Mouse (Mus musculus) retina, adult 2 months (tissue): ENCODE data around the gene Ptpn18.
A peak's percentile ranks its signal among the peaks of the same experiment; 100 is the strongest.

Experiments
- DNase-seq: peaks from one replicate; pipeline ENCODE4 v3.0.0-alpha.2; 2012; ENCODE audit warnings: low read depth, low spot score

Gene Ptpn18

DNA sequence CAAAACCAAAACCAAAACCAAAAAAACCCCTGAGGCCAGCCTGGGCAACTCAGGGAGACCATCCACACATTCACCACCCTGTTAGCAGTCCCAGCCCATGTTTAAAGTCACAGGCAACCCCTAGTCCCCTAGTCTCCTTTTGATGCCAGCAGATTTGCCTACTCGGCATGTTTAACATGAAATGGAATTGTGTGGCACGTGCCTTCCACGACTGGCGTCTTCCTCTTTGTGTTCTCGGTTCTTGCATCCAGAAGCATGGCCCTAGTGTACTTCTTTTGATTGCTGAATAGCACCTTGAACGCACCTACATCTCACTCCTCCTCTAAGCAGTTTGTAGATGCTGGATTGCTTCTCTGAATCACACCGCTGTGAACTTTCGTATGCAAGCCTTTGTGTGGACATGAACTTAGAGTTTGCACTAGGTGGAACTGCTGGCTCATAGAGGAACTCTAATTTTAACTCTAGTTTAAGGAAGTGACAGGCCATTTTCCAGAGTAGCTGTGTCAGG, 4.8 kb downstream of the Ptpn18 start:
- no peak for DNase-seq

DNA sequence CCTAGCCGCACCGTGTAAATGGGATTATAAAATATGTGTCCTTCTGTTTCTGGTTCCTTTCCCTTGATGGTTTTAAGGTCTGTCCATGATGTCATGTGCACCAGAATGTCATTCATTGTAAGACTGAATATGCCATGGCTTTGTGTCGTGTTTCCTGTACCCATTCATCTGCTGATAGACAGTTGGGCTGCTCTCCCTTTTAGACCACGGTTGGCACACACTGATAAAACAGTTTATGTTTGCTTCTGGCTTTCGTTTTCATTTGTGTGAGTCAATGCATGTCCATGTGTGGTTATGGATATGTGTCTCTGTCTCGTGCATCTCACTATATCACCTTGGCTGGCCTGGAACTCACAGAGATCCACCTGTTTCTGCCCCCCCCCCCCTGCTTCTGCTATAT, 5.9 kb downstream of the Ptpn18 start:
- no peak for DNase-seq

DNA sequence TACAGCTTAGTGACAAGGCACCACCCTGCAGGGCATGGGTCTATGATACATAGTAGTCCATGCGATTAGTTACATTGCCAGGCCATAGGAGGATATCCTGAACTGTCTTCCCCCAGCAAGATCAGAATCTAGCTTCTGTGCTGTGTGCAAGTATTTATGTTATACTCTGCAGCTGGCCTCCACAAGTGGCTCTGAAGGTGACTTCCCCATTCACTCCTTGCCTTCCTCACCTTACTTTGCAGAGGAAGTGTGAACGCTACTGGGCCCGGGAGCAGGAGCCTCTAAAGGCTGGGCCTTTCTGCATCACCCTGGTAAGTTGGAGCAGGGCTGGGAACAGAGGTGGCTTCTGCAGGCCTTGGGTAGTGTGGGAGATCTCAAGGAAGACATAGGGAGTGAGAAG, 8.5 kb downstream of the Ptpn18 start:
- DNase-seq, result no peak

DNA sequence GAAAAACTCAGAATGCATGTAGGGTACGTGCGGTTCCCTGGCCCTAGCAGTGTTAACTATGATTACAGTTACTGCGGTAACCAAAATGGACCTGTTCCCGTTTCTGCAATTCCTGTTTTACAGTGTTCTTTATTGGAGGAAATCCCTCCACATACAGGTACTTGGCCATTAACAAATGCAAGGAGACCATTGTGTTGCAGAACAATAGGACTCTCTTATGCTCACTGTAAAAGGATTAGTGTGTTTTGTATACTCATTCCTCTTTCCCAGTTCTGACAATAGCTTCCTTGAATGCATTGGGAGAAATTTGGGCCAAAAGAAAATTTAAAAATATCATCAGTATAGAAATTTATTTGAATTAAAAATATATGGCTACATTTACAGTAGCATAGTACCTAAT, 8.9 kb downstream of the Ptpn18 start:
- no peak for DNase-seq

DNA sequence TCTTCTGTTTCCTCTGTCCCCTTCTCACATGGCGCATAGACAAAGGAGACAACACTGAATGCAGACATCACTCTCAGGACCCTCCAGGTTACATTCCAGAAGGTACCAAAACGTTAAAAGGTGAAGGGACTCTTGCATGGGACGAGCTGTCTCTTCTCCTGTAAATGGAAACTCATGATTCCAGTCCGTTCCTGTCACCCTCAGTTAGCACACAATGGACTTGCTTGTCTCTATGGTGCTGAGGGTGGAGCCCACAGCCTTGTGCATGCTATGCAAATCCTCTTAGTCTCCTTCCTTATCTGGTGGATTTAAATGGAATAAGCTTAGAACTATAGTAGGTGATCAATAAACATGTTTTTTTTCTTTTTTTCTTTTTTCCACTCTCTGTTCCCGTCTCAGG, 10.2 kb downstream of the Ptpn18 start:
- DNase-seq, result no peak

DNA sequence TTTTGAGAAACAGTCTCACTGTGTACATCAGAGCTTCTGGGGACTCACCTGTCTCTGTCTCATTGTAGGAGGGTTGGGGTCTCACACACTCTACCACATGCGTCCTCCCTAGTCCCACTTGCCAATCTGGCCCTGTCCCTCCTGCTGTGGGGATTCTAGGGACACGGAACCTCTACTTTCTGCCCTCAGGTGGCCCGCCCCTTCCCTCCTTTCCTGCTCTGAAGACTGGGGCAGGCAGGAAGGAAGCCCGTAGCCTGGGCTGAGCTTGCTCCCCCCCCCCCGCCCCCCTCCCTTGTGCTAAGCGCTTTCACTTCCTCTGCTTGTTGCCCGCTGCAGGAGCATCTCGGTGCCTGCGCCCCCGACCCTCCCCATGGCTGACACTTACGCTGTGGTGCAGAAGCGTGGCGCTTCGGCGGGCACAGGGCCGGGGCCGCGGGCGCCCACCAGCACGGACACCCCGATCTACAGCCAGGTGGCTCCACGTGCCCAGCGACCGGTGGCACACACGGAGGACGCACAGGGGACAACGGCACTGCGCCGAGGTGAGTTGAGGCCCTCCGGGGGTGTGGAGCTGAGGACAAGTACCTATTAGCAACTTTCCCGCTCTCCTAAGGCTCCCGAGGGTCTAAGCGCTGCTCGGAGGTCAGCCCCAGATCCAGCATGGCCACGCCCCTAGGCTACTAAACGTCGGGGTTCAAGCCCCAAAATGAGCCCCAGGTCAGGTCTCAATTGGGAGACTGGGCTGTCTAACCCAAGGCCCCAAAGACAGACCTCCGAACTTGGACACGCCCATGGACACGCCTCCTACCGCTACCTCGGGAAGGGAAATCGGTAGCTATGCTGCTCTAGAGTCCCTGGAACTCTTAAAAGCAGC, 13.1 kb downstream of the Ptpn18 start:
- DNase-seq, result no peak

DNA sequence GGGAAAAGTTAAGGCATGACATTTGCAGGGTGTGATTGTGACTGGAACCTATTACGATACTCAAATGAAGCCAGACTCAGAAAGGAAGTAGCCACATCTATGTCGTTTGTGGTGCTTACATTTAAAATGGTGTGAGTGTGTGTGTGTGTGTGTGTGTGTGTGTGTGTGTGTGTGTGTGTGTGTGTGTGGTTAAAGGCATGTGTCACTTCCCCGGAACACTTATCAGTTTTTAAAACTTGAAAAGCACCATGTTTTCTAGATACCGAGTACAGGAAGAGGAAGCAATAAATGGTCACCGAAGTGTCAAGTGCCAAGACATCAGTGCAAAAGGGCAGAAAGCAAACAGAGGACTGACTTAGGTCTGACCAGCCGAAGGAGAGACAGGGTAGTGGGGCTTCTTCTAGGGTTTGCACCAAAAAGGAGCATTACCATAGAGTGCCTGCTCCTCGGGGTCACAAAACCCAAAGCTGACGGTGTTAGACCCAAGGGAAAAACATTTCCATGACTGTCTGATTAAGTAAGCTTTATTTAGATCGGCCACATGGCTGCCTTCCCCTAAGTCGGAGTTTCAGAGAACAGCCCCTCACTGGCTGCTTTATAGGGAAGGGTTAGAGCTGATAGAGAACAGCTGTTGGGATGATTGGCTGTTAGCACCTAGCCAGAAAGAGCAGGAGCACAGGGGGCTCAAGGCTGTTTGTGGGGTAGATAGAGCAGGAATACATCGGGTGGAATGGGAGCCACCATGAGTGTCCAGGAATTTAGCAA, 19.5 kb downstream of the Ptpn18 start:
- DNase-seq, result no peak

DNA sequence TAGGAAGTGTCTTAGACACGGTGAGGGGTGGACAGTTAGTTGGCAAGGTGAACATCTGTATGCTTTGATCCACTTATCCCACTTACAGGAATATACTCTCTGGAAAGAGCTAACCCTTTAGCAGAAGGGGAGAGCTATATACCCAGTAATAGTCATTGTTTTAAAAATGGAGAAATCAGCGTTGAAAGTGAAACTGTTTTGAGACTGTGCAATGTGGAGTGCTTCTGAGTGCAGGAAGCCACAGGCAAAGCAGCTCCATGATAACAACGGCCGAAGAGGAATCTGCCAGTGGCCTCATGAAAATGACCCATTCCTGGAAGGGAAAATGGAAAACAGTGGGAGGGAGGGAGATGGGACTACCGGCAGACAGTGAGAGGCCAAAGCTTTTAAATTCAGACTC, 21.2 kb downstream of the Ptpn18 start:
- DNase-seq, result no peak

DNA sequence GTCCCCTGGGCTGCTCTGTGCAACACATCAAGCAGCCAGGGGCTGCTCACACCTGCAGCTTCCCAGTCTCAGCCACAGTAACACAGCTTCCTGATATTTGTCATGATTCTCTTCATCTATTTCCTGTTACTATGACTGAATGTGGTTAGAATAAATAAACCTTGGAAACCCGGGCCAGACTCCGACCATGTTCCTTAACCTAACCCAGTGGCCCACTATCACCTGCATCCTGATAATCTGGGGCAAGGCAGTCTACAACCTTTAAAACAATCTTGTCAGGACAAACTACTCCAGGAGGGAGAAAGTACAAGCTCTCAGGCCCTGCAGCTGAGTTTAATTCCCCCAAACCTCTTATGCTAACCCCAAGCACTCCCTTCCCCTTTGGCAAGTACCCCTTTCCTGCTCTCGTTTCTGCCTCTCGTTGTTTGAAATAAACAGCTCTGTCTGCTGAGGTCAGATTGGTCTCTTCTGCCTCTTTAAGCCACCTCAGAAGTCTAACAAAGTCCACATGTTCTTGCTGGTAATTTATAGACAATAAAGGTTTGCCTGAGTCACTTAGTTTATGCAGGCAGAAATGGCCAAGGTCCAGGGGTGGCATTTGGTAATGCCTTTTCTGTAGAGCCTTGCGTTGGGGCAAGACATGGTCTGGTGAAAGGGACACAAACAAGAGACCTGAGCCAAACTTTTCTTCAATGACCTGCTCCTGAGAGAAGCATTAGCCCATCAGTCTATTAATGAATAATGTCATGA, 22.5 kb downstream of the Ptpn18 start:
- DNase-seq, result no peak

DNA sequence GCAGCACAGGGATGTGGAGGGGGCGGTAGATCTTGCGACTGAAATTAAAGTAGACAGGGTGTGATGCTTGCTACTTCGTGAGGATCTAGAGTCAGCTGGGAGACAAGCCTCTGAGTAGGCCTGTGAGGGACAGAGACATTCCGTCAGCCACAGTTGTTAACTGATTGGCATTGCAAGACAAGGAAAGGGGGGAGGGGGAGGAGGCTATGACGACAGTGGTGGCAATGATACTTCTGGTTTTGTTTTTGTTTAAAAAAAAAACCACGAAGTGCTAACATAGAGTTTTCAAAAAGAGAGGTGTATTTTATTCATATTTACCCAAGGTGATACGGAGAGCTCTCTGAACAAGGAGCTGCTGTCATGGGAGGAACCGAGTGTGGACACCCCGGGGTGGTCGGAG, 24.9 kb downstream of the Ptpn18 start:
- no peak for DNase-seq

DNA sequence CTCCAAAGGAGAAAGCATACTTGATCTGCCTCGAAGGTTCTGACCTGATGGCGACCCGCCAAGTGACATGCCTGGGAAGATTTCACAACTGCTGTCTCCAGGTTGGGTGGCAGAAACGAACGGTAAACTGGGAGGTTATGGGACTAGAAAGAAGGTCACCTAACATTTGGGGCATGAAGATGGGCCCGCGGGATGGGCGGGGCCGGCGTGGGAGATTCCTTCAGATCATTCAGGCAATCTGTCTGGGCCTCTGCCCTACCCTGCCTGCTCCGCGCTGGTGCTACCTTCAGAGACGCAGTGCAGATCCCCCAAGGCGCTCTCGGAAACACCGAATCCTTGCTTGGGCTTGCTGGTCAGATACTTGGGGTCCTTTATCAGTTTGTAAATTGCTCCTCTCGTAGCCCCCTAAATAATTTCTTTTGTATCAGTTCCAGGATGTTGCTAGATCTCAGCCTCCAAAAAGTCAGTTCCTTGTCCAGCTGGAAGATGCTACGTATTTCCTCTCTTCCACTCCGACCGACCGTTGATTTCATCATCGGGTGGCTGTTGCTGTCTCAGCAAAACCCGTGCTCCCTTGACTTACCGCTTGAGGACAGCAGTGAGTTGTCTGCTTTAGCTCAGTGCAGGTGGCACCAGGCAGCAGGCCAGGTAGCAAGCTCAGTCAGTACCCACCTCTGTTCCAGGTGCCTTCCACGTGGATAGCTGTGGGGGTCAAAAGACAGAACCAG, 26.1 kb downstream of the Ptpn18 start:
- DNase-seq, result peak; percentile 6

DNA sequence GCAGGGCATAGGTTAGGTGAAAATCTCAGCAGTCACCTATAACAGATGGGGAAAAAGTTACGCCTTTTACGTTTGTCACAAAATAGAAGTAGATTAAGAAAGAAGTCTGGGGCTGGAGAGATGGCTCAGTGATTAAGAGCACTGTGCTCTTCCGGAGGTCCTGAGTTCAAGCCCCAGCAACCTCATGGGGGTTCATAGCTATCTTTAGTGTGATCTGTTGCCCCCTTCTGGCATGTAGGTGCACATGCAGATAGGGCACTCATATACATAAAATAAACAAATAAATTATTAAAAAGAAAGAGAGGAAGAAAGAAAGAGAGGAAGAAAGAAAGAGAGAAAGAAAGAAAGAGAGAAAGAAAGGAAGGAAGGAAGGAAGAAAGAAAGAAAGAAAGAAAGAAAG, 27.8 kb downstream of the Ptpn18 start:
- DNase-seq, result no peak

DNA sequence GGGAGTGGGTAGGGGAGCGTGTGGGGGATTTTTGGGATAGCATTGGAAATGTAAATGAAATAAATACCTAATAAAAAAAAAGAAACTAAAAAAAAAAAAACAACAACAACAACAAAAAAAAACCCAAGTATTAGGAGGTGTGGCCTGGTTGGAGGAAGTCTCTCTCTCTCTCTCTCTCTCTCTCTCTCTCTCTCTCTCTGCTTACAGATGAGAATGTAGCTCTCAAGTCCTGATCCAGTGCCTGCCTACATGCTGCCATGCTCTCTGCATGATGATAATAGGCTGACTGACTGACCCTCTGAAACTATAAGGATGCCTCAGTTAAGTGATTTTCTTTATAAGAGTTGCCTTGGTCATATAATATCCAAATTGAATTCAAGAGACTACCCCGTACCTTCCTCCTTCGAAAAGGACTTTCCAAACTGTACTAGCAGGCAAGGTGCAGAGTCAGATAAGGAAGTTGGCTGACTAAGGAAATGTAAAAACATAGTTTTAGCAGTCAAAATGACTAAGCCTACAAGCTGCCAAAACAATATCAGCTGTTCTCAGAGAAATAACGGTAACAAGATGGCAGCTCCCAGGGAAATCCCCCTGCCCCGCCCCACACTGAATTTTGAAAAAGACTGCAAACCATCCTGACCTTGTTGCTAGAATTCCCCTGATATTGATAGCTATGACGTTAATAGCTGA, 30.4 kb downstream of the Ptpn18 start:
- no peak for DNase-seq

DNA sequence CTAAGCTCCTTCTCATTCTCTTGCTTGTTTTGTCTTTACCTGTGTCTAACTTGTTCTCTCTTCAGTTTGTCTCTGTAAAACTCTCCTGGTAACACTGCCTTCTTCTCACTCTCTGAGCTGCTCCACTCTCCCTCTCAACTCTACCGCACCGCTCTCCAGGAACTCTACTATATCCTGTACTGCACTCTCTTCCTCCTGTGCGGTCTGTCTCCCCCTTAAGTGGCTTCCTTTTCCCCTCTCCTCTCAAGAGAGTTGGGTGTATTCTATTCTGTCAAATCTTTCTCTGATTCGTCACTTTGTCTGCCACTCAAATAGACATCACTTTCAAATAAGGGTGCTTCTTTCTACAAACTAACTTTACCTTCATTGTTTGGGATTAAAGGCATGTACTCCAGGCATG, 31.9 kb downstream of the Ptpn18 start:
- DNase-seq, result no peak

DNA sequence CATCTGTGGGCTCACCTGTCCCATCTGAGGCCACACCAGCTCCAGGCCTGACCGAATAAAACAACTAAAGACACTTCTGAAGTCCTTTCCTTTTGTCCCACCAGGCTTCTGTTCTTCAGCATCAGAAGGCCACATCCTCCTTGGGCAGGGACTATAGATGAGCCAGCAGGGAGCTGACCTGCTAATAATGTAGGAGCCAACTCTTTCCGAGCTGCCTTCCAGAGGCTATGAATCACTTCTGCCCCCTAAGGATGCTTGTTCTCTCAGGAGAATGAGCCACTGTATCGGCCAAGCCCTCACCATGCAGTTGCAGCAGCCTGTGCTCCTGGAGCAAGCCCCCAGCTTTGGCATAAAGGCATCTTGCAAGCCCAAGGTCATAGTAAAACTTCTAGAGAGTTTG, 43.4 kb downstream of the Ptpn18 start:
- DNase-seq, result no peak

DNA sequence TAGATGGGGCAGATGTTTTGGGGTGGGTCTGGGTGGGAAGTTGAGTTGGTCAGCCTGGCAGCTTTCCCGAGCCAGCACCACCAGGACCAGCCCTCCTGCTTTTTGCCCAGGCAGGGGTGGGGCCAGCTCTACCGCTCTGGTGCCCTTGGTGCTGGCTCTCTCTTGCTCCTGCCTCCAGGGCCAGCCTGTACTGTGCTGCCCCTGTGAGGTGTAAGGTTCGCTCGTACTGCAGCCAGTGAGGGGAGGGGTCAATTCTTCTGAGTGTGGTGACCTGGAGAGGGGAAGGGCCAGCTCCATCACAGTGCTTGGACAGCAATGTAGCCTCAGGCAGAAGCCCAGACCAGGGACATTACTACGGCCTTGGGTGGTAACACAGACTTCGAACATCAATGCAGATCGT, 45.7 kb downstream of the Ptpn18 start:
- DNase-seq, result no peak

DNA sequence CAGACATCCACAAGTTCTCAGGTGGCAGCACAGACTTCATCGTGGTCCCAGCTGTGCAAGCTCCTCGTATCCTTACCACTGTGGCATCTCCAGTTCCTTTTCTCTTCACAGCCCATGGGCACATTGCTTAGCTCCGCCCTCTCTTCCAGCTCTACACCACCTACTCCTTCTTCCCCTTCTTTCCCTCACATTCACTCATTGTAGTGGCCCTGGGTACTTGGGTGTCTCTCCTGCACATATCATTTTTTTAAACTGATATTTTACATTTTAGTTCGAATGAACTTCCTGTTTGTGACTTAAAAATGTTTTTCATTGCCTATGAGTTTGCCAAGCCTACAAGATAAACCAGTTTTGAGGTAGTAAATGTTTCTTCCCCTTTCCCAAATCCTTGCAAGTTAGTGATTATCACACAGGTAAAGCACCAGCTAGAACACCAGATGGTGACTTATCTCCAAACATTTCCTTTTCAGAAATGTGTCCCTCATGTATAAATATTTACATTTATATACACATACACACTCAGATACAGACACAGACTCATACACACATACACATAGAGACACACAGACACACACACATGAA, 46.5 kb downstream of the Ptpn18 start:
- DNase-seq, result no peak

DNA sequence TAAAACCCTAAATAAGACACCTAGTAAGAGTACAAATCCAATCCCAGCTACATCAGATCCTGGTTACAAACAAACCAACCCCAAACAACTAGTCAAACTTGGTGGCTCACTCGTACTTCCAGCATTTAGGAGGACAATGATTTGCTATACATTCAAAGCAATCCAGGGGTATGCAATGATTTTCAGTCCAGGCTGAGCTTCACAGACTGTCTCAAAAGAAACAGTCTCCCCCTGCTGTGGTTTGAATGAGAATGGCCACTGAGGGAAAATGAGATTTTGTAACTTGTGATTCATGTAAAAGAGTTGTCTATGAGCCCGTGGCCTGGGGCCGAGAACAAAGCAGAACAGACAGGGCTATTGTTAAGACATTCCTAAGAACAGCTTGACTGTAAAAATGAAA, 48.4 kb downstream of the Ptpn18 start:
- DNase-seq, result no peak

DNA sequence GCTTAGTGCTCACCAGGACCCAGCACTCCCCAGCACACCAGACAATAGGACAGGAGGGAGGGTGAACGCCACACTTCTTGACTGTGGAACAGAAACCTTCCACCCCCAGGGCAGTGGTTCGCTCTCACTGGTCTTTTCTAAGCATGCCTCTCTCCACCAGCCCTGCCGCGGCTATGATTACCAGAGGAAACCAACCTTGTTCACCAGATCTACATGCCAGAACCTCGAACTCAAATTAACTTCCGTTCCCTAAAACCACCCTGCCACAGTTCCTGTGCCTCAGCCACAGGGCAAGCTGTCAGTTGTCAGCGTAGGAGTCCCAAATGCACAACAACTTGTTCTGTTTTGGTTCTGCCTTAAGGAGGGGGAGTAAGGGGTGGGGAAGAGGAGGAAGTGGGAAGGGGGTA, 51.0 kb downstream of the Ptpn18 start:
- DNase-seq, result no peak

DNA sequence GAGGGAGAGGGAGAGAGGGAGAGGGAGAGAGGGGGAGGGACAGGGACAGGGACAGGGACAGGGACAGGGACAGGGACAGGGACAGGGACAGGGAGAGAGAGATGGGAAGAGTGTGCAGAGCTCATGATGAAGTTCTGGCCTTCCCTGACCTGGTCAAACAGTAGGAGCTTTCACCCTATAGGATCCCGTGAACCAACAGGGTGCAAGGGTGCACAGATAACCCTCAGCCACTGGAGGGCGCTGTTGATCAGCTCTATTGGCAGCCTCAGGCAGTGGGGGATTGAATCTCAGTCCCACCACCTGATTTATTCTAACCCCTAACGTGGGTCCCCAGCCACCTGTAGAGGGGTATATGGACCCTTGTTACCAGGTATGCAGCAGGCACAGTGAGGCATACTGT, 51.5 kb downstream of the Ptpn18 start:
- no peak for DNase-seq

DNA sequence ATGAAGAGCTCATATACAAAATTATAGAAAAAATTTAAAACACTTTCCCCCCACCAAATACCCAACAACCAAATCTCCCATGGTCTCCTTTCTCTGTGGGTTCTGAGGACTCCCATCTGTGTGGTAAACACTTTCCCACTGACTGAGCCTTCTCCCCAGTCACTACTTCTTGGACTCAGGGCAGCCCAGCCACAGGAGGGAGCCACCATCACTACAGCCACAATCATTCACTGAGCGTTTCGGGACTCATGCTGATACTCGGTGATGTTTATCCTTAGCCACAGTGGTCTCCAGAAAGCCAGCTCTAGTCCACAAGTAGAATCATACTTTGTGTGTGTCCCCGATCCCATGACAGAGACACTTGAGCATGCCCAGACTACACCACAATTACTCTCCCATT, 53.5 kb downstream of the Ptpn18 start:
- no peak for DNase-seq
